Mouse (Mus musculus) heart, embryonic 11.5 days (tissue): ENCODE results near the gene Ppp2r1a. TPM values are rescaled to one million over a fixed set of nuclear protein-coding genes. Genes with fewer than 3 reads are reported as not detected.

ENCODE experiments used
- ATAC-seq: fragments of 200-750 bp; cut with Nextera tagmentation; replicated peaks from 2 replicates; pipeline ENCODE4 v1.8.0; 2017; ENCODE audit warnings: moderate library complexity; ENCODE audit not compliant: insufficient number of reproducible peaks, low FRiP score, low TSS enrichment
- H3K27ac ChIP-seq: fragments of 300-500 bp; sonication (generic); 2 replicates; pipeline ENCODE4 v1.5.1; 2014; ENCODE audit warnings: mild to moderate bottlenecking, low read depth, low read length
- H3K27me3 ChIP-seq: fragments of 300-500 bp; sonication (generic); 2 replicates; pipeline ENCODE4 v1.6.1; 2014; ENCODE audit warnings: mild to moderate bottlenecking, low read length, mixed read lengths; ENCODE audit not compliant: control insufficient read depth, insufficient read depth
- H3K36me3 ChIP-seq: fragments of 300-500 bp; sonication (generic); 2 replicates; pipeline ENCODE4 v1.6.1; 2014; ENCODE audit warnings: mild to moderate bottlenecking, low read length, moderate library complexity, mixed read lengths; ENCODE audit not compliant: control insufficient read depth, insufficient read depth
- H3K4me1 ChIP-seq: fragments of 300-500 bp; sonication (generic); 2 replicates; pipeline ENCODE4 v1.6.1; 2014; ENCODE audit warnings: low read length; ENCODE audit not compliant: control insufficient read depth, insufficient read depth
- H3K4me2 ChIP-seq: fragments of 300-500 bp; sonication (generic); 2 replicates; pipeline ENCODE4 v1.6.1; 2014; ENCODE audit warnings: mild to moderate bottlenecking, moderate library complexity
- H3K4me3 ChIP-seq: fragments of 300-500 bp; sonication (generic); 2 replicates; pipeline ENCODE4 v1.5.1; 2014; ENCODE audit warnings: low read depth, low read length
- H3K9ac ChIP-seq: fragments of 300-500 bp; sonication (generic); 2 replicates; pipeline ENCODE4 v1.6.1; 2014; ENCODE audit warnings: mild to moderate bottlenecking, low read depth, low read length, moderate library complexity
- H3K9me3 ChIP-seq: fragments of 300-500 bp; sonication (generic); replicated peaks from 2 replicates; pipeline ENCODE4 v1.6.1; 2016; ENCODE audit warnings: low read length; ENCODE audit not compliant: control insufficient read depth
- WGBS: fragments of 180-500 bp; shearing (Covaris S2); extraction: QIAGEN DNeasy Blood & Tissue Kit; methylation state at CpG from one replicate; pipeline ENCODE4 v1.1.7; 2014; ENCODE audit not compliant: insufficient replicate concordance; 5-methylcytosine and 5-hydroxymethylcytosine counted together
- polyA plus RNA-seq: library from polyadenylated mRNA; unstranded; fragments of >200 nt; fragmentation: Nextera tagmentation; extraction: Ambion mirVana; gene quantifications from 2 replicates; pipeline ENCODE4 v1.2.1, GENCODE M21; 2014

Ppp2r1a gene
- 360 and 399 TPM in 2 replicates for polyA plus RNA-seq

- ATAC-seq, result peak; percentile 98
- Histone ChIP-seq H3K4me2 (peak within 1 kb of the TSS; percentile 87), H3K4me1 (peaks cover 13% of the 10 kb centered on the region), H3K9me3 (no peaks in the 10 kb centered on the region), H3K4me3 (peak within 1 kb of the TSS; percentile 85), H3K9ac (peak within 1 kb of the TSS; percentile 90), H3K36me3 (no peaks in the 10 kb centered on the region), H3K27me3 (no peaks in the 10 kb centered on the region), H3K27ac (peak within 1 kb of the TSS; percentile 97)
- WGBS, result under 1% methylated on average over 69 of the region's 69 CpGs
These were observed at the start of gene Ppp2r1a for GRCm38 (mm10) chr17:20944985-20945891. Gene Ppp2r1a (plus strand): TSS chr17:20945311.

DNA sequence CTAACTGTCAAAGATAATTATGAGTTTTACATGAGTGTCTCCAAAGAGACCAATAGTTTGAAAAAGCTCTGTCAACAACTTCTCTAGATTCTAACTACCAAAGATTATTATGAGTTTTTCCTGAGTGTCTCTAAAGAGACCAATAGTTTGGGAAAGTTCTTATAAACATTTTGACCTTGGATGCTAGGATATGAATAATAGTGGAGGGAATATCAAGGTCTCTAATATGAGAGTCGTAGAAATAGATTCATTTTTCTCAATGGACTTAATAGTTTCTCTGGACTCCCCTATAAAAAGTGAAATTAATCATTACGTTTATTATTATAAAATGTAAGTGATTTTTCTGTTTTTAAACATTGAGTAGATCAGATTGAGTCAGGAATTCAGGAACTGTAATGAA is 40.1 kb upstream of the Ppp2r1a start, which contains the start of gene Vmn1r231:
Gene Vmn1r231, minus strand, starts transcription at position 101 of the 400 bp plus-strand sequence.
- WGBS, result 49% methylated on average over 2 of the region's 2 CpGs
- no peak within 1 kb of the TSS for H3K27ac ChIP-seq
- no peaks in the 10 kb centered on the region for H3K9me3 ChIP-seq
- no peaks in the 10 kb centered on the region for H3K4me1 ChIP-seq
- no peaks in the 10 kb centered on the region for H3K27me3 ChIP-seq
- no peak within 1 kb of the TSS for H3K4me3 ChIP-seq
- H3K36me3 ChIP-seq, result no peaks in the 10 kb centered on the region
- H3K4me2 ChIP-seq, result no peak within 1 kb of the TSS
- no peak within 1 kb of the TSS for H3K9ac ChIP-seq
- no peak for ATAC-seq

DNA sequence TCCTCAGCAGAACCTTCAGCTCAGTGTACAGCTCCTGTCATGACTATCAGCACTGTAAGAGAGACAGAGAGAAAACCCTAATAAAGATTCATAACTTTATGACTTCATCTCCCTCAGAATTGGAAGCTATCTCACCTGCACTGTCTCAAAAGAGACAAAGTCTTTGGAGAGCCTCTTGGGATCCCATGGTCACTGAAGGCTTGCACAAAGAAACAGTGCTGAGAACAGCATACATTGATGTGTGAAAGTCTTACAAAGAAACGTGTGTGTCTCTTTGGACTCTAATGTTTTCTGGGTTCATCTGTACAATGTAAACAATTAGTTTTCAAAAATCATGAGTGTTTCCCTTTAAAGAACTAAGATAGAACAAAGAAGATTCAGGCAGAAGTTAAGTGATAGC is 25.5 kb upstream of the Ppp2r1a start, which contains the start of gene Vmn1r232:
Gene Vmn1r232, minus strand, starts transcription at position 101 of the 400 bp plus-strand sequence.
- Histone ChIP-seq H3K27ac (no peak within 1 kb of the TSS), H3K27me3 (no peaks in the 10 kb centered on the region), H3K4me3 (no peak within 1 kb of the TSS), H3K9ac (no peak within 1 kb of the TSS), H3K4me1 (no peaks in the 10 kb centered on the region), H3K4me2 (no peak within 1 kb of the TSS), H3K36me3 (no peaks in the 10 kb centered on the region), H3K9me3 (no peaks in the 10 kb centered on the region; the same call in 1 of the 2 replicates)
- 49% methylated on average over 1 of the region's 1 CpGs for WGBS
- ATAC-seq, result no peak

DNA sequence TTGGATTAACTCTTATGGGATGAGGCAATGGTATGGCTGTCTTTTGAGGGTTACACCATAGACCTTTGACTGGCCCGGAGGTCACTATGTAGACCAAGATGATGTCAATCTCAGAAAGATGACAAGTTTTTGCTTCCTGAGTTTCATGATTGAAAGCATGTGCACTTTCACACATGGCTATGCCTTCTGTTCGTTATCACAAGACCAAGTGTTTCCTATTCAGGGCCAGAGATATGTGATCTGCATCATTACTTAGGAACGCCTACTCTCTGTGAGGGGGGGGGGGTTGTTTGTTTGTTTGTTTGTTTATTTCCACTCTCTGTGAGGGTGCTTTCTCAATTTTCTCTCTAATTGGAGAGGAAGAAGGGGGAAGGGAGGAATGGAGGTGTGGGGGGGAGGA is 885 bp upstream of the Ppp2r1a start:
- WGBS, result 46% methylated on average over 3 of the region's 3 CpGs

GRCm38 (mm10) chr17:20946026-20946565 is 985 bp downstream of the Ppp2r1a start:
- Histone ChIP-seq H3K4me2 (peak overlapping the region; percentile 87), H3K27ac (peak overlapping the region; percentile 97), H3K9me3 (no peaks in the 10 kb centered on the region), H3K4me1 (peaks cover 13% of the 10 kb centered on the region), H3K4me3 (peak overlapping the region; percentile 85), H3K27me3 (no peaks in the 10 kb centered on the region), H3K36me3 (no peaks in the 10 kb centered on the region), H3K9ac (peak overlapping the region; percentile 90)
- WGBS, result under 1% methylated on average over 13 of the region's 13 CpGs
- no peak for ATAC-seq

More for the DNA sequence above, 885 bp upstream of the Ppp2r1a start:
- Histone ChIP-seq H3K9me3 (no peaks in the 10 kb centered on the region), H3K4me3 (peak overlapping the region; percentile 85), H3K27me3 (no peaks in the 10 kb centered on the region), H3K4me1 (peaks cover 9% of the 10 kb centered on the region), H3K9ac (peak overlapping the region; percentile 71), H3K4me2 (peak overlapping the region; percentile 60), H3K36me3 (no peaks in the 10 kb centered on the region), H3K27ac (peak overlapping the region; percentile 86)
- ATAC-seq, result no peak

GRCm38 (mm10) chr17:20946636-20947035 is 1.5 kb downstream of the Ppp2r1a start:
- no peaks in the 10 kb centered on the region for H3K9me3 ChIP-seq
- no peaks in the 10 kb centered on the region for H3K27me3 ChIP-seq
- peak overlapping the region; percentile 85 for H3K4me3 ChIP-seq
- H3K9ac ChIP-seq, result peak overlapping the region; percentile 90
- no peak overlapping the region for H3K27ac ChIP-seq
- peak overlapping the region; percentile 87 for H3K4me2 ChIP-seq
- no peaks in the 10 kb centered on the region for H3K36me3 ChIP-seq
- peaks cover 13% of the 10 kb centered on the region for H3K4me1 ChIP-seq
- no peak for ATAC-seq

DNA sequence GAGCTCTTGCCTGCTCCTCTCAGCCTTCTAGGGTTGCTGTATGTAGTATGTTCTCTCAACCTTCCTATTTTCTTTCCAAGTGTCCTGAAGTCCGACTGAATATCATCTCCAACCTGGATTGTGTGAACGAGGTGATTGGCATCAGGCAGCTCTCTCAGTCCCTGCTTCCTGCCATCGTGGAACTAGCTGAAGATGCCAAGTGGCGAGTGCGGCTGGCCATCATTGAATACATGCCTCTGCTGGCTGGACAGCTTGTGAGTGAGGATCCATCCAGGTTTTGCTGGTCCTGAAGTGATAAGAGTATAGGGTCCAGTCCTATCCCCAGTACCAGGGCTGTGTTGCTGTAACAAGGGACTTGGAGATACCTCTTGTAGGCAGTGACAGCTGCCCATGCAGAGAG is 15.3 kb downstream of the Ppp2r1a start:
- ATAC-seq, result no peak
- H3K36me3 ChIP-seq, result peaks cover 84% of the 10 kb centered on the region
- H3K4me1 ChIP-seq, result no peaks in the 10 kb centered on the region
- H3K4me2 ChIP-seq, result no peak overlapping the region
- no peak overlapping the region for H3K4me3 ChIP-seq
- H3K9me3 ChIP-seq, result no peaks in the 10 kb centered on the region
- no peak overlapping the region for H3K27ac ChIP-seq
- no peak overlapping the region for H3K9ac ChIP-seq
- no peaks in the 10 kb centered on the region for H3K27me3 ChIP-seq
- WGBS, result 94% methylated on average over 5 of the region's 5 CpGs

- H3K4me3 ChIP-seq, result no peak overlapping the region
- H3K36me3 ChIP-seq, result peaks cover 55% of the 10 kb centered on the region
- no peak overlapping the region for H3K4me2 ChIP-seq
- H3K9me3 ChIP-seq, result no peaks in the 10 kb centered on the region
- no peaks in the 10 kb centered on the region for H3K27me3 ChIP-seq
- ATAC-seq, result 0 out of 2 replicates have a peak, but pooled peaks have one; percentile 20
- 84% methylated on average over 4 of the region's 4 CpGs for WGBS
- H3K27ac ChIP-seq, result no peak overlapping the region
- no peak overlapping the region for H3K9ac ChIP-seq
- no peaks in the 10 kb centered on the region for H3K4me1 ChIP-seq
These were observed 20.3 kb downstream of the Ppp2r1a start for GRCm38 (mm10) chr17:20965421-20965820.
